Mouse (Mus musculus) liver, adult 2 months (tissue): ENCODE results near the gene Ablim2. TPM values are rescaled to one million over a fixed set of nuclear protein-coding genes. Genes with fewer than 3 reads are reported as not detected.

Experiments used
- DNase-seq: peaks from one replicate; pipeline ENCODE4 v3.0.0-alpha.2; 2011; ENCODE audit warnings: low read depth, low spot score; ENCODE audit errors: extremely low read depth
- H3K27ac ChIP-seq: fragments of 200-500 bp; replicated peaks from 2 replicates; pipeline ENCODE4 v1.5.1; 2012; ENCODE audit warnings: low read depth, mild to moderate bottlenecking, control low read depth, inconsistent platforms, low read length; ENCODE audit not compliant: insufficient read depth
- H3K27me3 ChIP-seq: fragments of 200-500 bp; 2 replicates; pipeline ENCODE4 v1.6.1; 2012; ENCODE audit warnings: mild to moderate bottlenecking, moderate library complexity, low read length, inconsistent platforms; ENCODE audit not compliant: control insufficient read depth, insufficient read depth
- H3K36me3 ChIP-seq: fragments of 200-500 bp; 2 replicates; pipeline ENCODE4 v1.6.1; 2012; ENCODE audit warnings: low read length, inconsistent platforms; ENCODE audit not compliant: control insufficient read depth, insufficient read depth
- H3K4me1 ChIP-seq: fragments of 200-500 bp; 2 replicates; pipeline ENCODE4 v1.6.1; 2011; ENCODE audit warnings: low read length; ENCODE audit not compliant: control insufficient read depth, insufficient read depth
- H3K4me3 ChIP-seq: fragments of 200-500 bp; 2 replicates; pipeline ENCODE4 v1.5.1; 2011; ENCODE audit warnings: low read depth, mild to moderate bottlenecking, control low read depth, low read length, moderate library complexity; ENCODE audit not compliant: insufficient read depth
- H3K79me2 ChIP-seq: fragments of 200-500 bp; 2 replicates; pipeline ENCODE4 v1.6.1; 2012; ENCODE audit warnings: inconsistent platforms, mild to moderate bottlenecking, low read length, moderate library complexity; ENCODE audit not compliant: control insufficient read depth, insufficient read depth
- H3K9ac ChIP-seq: fragments of 200-500 bp; 2 replicates; pipeline ENCODE4 v1.6.1; 2012; ENCODE audit warnings: low read depth, mild to moderate bottlenecking, control low read depth, inconsistent platforms, low read length
- CTCF ChIP-seq: fragments of 200-500 bp; IDR thresholded peaks from 2 replicates; pipeline ENCODE4 v1.5.1; 2011; ENCODE audit warnings: low read depth, low read length, control low read depth
- POLR2A ChIP-seq: fragments of 200-500 bp; IDR thresholded peaks from 2 replicates; pipeline ENCODE4 v1.6.1; 2011; ENCODE audit warnings: low read length, control low read depth; ENCODE audit not compliant: insufficient read depth; ENCODE audit errors: extremely low read depth
- WGBS: fragments of 180-500 bp; shearing (Covaris S2); methylation state at CpG from one replicate; pipeline ENCODE4 v1.1.7; 2018; 5-methylcytosine and 5-hydroxymethylcytosine counted together
- polyA plus RNA-seq: library from polyadenylated mRNA; depleted of rRNA; stranded (reverse); fragments of >200 nt; gene quantifications from 2 replicates; pipeline ENCODE4 v1.2.3, GENCODE M21; 2012
- total RNA-seq: library from RNA; depleted of rRNA; stranded (reverse); fragments of >200 nt; gene quantifications from 2 replicates; pipeline ENCODE4 v1.2.3, GENCODE M21; 2014

Gene Ablim2
- total and polyA plus RNA-seq, 2 experiments = 2.3 to 5.9 TPM

DNA sequence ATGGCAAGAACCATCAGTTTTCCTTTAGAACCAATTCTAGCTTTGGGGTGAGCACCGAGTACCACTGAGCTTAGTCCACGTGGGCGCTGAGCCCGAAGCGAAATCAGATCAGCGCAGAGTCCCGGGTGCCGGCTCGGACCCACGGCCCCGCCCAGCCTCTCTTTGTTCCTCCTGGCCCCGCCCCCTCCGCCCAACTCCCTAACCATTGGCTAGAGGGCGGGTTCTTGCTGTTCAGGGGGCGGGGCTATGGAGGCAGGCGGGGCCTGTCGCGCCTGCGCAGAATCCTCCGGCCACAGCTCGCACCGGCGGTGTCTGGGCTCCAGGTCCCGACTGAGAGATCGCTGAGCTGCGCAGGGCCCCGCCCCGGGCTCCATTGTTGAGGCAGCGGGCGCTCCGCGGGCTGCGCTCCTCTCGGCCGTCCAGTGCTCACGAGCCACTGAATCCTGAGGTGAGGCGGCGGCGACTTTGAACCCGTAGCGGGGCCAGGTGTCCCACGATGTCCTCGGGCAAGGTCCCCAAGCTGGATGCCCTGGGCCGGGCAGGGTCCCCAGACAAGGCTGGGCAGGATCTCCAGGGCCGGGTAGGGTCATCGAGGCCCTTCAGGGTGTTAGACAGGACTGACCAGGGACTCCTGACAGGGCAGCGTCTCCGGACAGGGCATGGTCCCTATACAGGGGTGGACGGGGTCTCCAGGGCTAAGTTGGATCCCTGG is 135.6 kb downstream of the Ablim2 start, which contains the start of gene Afap1:
Gene Afap1, plus strand, starts transcription at position 227 of the 712 bp plus-strand sequence.
- no peak within 1 kb of the TSS for H3K27ac ChIP-seq
- under 1% methylated on average over 49 of the region's 49 CpGs for WGBS
- H3K9ac ChIP-seq = peak within 1 kb of the TSS; percentile 82
- H3K36me3 ChIP-seq = no peaks in the 10 kb centered on the region
- no peaks in the 10 kb centered on the region for H3K27me3 ChIP-seq
- no peak for TF ChIP-seq POLR2A
- no peak for TF ChIP-seq CTCF
- H3K4me3 ChIP-seq = peak within 1 kb of the TSS; percentile 69
- peaks cover 2% of the 10 kb centered on the region; the same call in 1 of the 2 replicates for H3K4me1 ChIP-seq
- DNase-seq = peak; percentile 69
- no peaks in the 10 kb centered on the region for H3K79me2 ChIP-seq

DNA sequence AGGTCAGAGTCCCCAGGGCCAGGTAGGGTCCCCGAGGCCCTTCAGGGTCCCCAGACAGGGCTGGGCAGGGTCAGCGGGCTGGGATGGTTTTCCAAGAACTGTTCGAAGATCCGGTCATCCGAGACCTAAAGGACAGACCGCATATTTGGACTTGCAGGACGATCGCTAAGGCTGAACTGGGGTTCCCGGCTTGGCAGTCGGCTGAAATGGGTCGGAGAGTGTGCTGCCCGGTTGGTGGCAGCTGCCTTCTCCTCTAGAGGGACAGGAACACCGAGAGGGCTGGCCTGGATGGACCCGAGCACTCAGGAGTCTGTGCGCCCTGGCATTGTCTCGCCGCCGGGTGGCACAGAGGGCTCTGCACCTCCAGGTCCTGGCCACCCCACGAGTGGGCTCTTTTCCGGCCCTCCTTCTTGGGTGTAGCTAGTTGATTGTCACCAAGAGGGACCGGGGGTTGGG is 136.2 kb downstream of the Ablim2 start:
- Histone ChIP-seq H3K4me3 (peak overlapping the region; percentile 69), H3K4me1 (peaks cover 2% of the 10 kb centered on the region; the same call in 1 of the 2 replicates), H3K27ac (no peak overlapping the region), H3K36me3 (no peaks in the 10 kb centered on the region), H3K79me2 (no peaks in the 10 kb centered on the region), H3K9ac (peak overlapping the region; percentile 82), H3K27me3 (no peaks in the 10 kb centered on the region)
- 5% methylated on average over 21 of the region's 21 CpGs for WGBS
- no peak for DNase-seq
- no peak for TF ChIP-seq POLR2A
- TF ChIP-seq CTCF = no peak

DNA sequence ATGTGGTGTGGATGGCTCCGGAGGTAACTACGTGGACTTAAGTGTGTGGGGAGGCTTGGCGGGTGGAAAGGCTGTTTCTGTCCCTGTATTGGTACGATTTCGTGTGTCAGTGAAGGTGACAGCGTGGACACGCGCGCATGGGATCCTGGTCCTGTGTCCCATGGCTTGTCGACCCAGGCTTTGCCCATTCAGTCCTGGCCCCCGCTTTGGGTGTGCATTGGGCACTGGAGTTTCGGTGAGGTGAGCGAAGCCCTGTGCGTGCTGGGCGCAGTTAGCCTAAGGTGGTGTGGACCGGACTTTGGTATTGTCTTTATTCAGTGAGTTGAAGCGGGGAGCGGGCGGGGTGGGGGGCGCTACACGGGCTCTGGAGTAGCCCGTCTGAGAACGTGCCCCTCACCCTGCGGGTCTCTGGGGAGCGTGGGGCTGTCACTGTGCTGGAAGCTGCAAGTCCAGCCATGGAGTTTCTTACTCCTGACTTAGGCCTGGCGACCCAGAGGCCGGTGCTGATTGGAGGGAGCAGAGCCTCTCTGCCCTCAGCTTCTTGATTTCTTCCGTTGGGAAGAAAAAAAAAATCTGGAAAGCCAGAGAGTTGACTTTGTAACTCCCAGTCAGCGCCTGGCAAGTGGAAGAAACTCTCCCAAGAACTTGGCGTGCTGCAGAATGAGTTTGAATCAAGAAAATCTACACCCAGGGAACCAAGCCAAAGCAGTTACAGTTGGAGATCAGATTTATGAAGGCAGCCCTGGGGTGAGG is 136.8 kb downstream of the Ablim2 start:
- H3K9ac ChIP-seq = peak overlapping the region; percentile 10; the same call in 1 of the 2 replicates
- no peaks in the 10 kb centered on the region for H3K27me3 ChIP-seq
- H3K79me2 ChIP-seq = no peaks in the 10 kb centered on the region
- 28% methylated on average over 30 of the region's 30 CpGs for WGBS
- no peak for TF ChIP-seq CTCF
- TF ChIP-seq POLR2A = no peak
- peak overlapping the region; percentile 51; the same call in 1 of the 2 replicates for H3K4me3 ChIP-seq
- no peak for DNase-seq
- no peaks in the 10 kb centered on the region for H3K36me3 ChIP-seq
- peaks cover 2% of the 10 kb centered on the region; the same call in 1 of the 2 replicates for H3K4me1 ChIP-seq
- H3K27ac ChIP-seq = no peak overlapping the region

DNA sequence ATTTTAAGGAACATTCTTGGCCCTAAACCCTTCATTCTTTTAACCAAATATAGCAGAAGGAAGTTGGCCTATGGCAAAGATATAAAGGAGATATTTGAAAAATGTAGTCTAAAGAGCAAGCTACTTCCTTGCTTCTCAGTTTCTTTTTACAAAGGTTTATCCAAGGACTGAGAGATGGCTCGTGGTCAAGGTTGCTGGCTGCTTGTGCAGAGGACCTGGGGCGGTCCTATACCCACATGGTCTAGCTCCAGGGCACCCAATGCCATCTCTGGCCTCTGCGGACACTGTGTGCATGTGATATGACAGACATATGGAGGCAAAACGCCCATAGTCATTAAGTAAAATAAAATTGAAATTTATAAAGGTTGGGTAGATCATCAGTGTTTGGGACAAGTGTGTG is 138.2 kb downstream of the Ablim2 start:
- H3K4me1 ChIP-seq = peaks cover 2% of the 10 kb centered on the region; the same call in 1 of the 2 replicates
- no peak overlapping the region for H3K27ac ChIP-seq
- no peak overlapping the region for H3K9ac ChIP-seq
- H3K79me2 ChIP-seq = no peaks in the 10 kb centered on the region
- DNase-seq = no peak
- H3K27me3 ChIP-seq = no peaks in the 10 kb centered on the region
- TF ChIP-seq CTCF (no peak), POLR2A (no peak)
- H3K36me3 ChIP-seq = no peaks in the 10 kb centered on the region
- 83% methylated on average over 4 of the region's 4 CpGs for WGBS
- H3K4me3 ChIP-seq = no peak overlapping the region

DNA sequence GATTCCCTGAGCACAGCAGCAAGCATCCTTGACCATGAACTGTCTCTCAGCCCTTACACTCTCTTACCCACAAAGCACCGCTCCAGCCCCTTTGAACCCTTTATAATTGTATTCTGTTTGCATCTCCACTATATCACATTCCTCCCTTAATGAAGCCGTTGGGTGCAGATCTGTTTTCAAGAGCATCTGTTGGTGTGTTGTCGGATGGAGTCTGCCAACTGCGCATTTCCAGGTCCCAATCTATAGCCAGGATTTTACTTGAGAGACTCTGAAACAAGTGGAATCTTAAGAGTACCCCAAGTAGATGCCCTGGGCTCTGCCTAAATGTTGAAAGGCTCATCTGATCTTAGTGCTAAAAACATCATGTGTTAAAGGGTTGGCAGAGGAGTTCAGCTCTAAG is 138.9 kb downstream of the Ablim2 start:
- H3K27me3 ChIP-seq = no peaks in the 10 kb centered on the region
- TF ChIP-seq POLR2A (no peak), CTCF (no peak)
- H3K9ac ChIP-seq = no peak overlapping the region
- no peaks in the 10 kb centered on the region for H3K36me3 ChIP-seq
- H3K27ac ChIP-seq = no peak overlapping the region
- no peak overlapping the region for H3K4me3 ChIP-seq
- no peaks in the 10 kb centered on the region for H3K79me2 ChIP-seq
- no peak for DNase-seq
- 86% methylated on average over 4 of the region's 4 CpGs for WGBS
- H3K4me1 ChIP-seq = peaks cover 2% of the 10 kb centered on the region; the same call in 1 of the 2 replicates
